Mouse (Mus musculus): ENCODE measurements at regions not wholly inside any gene's neighbourhood (a gene's known extent, or its start where the extent isn't known, plus 50 kb on each side); places are given as distances from the start of the nearest gene placed in this dataset.

DNA sequence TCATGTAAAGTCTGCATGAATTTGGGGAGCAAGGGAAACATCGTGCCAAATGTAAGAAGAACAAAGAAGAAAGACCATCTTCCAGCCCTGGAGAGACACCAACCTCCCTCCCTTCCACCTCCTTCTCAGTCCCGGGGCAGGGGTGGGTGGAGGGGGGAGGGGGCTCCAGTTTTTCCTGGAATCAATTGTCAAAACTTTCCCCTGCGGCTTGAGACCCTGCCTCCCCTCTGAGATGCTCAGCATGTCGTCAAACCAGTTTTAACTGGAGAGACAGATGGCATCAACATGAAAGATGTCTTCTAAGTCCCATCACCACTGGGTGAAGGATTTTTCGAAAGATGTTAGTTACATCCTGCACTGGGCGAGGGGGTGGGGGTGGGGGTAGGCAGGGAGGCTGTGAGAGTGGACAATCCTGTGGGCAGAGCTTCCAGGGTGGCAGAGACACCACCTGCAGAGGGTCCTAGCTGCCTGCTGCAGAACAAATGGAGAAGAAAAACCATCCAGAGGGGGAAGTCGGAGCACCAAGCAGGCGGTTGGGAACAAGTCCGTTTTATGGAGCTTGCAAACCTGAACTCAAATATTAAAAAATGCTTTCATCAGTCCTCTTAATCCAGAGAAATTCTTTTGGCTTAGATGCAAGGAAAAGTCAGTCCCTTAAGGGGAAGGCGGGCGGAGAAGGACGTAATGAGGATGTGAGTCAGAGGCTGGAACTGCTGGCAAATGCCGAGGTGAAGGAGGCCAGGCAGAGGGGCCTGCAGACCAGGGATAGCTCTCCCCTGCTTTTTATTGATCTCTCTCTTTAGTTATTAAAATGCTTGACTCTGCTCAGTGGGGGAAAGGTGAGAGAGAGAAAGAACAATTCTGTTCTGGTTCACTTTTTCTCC lies 157.6 kb downstream of the Gas1 start:
- Histone ChIP-seq H3K27ac (ENCODE audit: low read depth, low read length) (0 out of 2 replicates have a peak overlapping the region, but pooled peaks have one; percentile 26), H3K4me3 (ENCODE audit: low read depth, low read length) (no peak overlapping the region), H3K27me3 (ENCODE audit: insufficient read depth, low read length) (no peaks in the 10 kb centered on the region), H3K4me2 (ENCODE audit: low read depth, low read length, poor library complexity, severe bottlenecking) (no peak overlapping the region), H3K36me3 (ENCODE audit: insufficient read depth, low read length) (no peaks in the 10 kb centered on the region), H3K9ac (replicated peaks; ENCODE audit: low read length, poor library complexity, severe bottlenecking) (no peak overlapping the region), H3K4me1 (ENCODE audit: insufficient read depth, low read length) (no peaks in the 10 kb centered on the region), H3K9me3 (ENCODE audit: low read length) (no peaks in the 10 kb centered on the region)
- TF ChIP-seq CTCF (IDR thresholded peaks at IDR 0.05): no peak
- 24% methylated on average over 13 of the region's 13 CpGs for WGBS
- ATAC-seq (ENCODE audit: low FRiP score) (no peak), DNase-seq (ENCODE audit: low spot score) (no peak)

DNA sequence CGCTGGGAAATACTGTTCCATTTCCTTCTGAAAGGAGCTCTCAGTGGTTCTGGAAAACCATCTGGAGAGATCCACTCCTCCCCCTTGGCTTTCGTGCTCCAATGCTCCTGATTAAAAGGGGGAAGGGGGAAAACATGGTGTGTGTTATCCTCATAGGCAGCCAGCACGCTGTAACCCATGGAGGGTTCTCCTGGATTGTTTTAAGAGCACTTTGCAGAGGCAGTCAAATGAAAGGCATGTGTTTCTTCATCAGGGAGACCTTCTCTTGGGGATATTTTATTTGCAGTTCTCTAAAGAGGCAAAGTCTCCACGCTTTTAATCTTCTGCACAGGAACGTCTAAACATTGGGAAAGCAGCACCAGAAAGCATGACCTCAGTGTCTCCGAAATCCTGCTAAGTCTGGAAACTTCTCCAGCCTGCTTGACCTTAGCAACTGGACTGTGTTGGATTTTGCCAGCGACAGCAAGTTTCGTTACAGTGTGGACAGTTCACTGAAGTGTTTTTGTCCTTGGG lies 161.3 kb downstream of the Gas1 start:
- H3K36me3 ChIP-seq (ENCODE audit: insufficient read depth, low read length): no peaks in the 10 kb centered on the region
- H3K9ac ChIP-seq (replicated peaks; ENCODE audit: low read length, poor library complexity, severe bottlenecking): no peak overlapping the region
- DNase-seq (ENCODE audit: low spot score) (peak; percentile 8), ATAC-seq (ENCODE audit: low FRiP score) (no peak)
- H3K27me3 ChIP-seq (ENCODE audit: insufficient read depth, low read length): no peaks in the 10 kb centered on the region
- H3K4me1 ChIP-seq (ENCODE audit: insufficient read depth, low read length): no peaks in the 10 kb centered on the region
- 66% methylated on average over 8 of the region's 8 CpGs for WGBS
- no peaks in the 10 kb centered on the region for H3K9me3 ChIP-seq (ENCODE audit: low read length)
- H3K4me2 ChIP-seq (ENCODE audit: low read depth, low read length, poor library complexity, severe bottlenecking): no peak overlapping the region
- TF ChIP-seq CTCF (IDR thresholded peaks at IDR 0.05): no peak
- H3K27ac ChIP-seq (ENCODE audit: low read depth, low read length): no peak overlapping the region
- no peak overlapping the region for H3K4me3 ChIP-seq (ENCODE audit: low read depth, low read length)

DNA sequence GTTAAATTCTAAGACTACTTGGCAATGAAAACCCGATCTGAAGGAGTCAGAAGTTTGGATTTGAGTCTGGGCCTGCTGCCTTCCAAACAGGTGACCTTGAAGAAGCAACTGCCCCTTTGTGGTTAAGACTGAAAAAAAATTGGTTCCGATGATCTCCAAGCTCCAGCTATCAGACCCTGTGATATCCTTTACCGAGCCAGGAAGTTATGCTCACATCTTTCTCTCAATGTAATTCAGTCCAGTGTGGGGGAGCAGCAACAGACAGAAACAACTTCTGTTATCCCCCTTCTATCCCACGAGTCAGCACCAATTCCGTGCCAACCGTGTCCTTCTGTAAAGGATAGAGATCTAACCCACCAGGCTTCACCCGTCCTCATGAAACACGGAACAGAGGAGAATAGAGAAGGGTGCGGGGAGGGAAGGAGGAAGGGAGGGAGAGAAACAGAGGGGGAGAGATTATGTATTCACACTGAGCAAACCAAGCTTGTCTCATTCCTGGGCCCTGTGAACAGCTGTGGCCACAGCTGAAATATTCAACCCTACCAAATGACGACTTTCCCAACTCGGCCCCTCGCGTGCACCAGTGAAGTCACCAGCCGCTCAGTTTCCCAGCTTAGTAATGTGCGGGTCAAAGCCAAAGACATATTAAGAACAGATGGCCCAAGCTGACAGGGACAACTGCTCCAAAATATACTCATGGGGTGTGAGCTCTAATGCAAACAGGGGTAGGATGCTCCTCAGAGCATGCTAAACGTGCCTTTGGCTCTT lies 164.9 kb downstream of the Gas1 start:
- ATAC-seq (ENCODE audit: low FRiP score) (no peak), DNase-seq (ENCODE audit: low spot score) (peak; percentile 58)
- no peak overlapping the region for H3K4me2 ChIP-seq (ENCODE audit: low read depth, low read length, poor library complexity, severe bottlenecking)
- WGBS: 75% methylated on average over 16 of the region's 16 CpGs
- no peak overlapping the region for H3K4me3 ChIP-seq (ENCODE audit: low read depth, low read length)
- no peak overlapping the region for H3K27ac ChIP-seq (ENCODE audit: low read depth, low read length)
- H3K9ac ChIP-seq (replicated peaks; ENCODE audit: low read length, poor library complexity, severe bottlenecking): no peak overlapping the region
- no peaks in the 10 kb centered on the region for H3K27me3 ChIP-seq (ENCODE audit: insufficient read depth, low read length)
- H3K4me1 ChIP-seq (ENCODE audit: insufficient read depth, low read length): no peaks in the 10 kb centered on the region
- H3K9me3 ChIP-seq (ENCODE audit: low read length): no peaks in the 10 kb centered on the region
- no peak for TF ChIP-seq CTCF (IDR thresholded peaks at IDR 0.05)
- no peaks in the 10 kb centered on the region for H3K36me3 ChIP-seq (ENCODE audit: insufficient read depth, low read length)

DNA sequence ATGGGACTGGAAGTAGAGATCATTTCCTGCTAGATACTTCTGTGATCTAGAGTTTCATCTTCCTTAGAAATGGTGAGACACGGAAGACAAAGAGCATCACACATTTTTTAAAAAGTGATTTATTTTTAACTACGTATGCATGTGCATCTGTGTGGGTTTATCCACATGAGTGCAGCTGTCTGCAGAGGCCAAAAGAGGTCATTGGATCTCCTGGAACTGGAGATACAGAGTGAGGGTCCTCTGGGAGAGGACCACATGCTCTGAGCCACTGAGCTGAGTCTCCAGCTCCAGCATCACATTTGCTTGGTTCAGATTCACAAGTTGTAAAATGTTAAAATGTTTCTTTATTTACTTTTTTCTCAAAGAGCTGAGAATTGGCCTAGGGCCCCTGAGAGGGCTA lies 166.1 kb downstream of the Gas1 start:
- no peak overlapping the region for H3K9ac ChIP-seq (replicated peaks; ENCODE audit: low read length, poor library complexity, severe bottlenecking)
- no peak for ATAC-seq (ENCODE audit: low FRiP score)
- H3K4me1 ChIP-seq (ENCODE audit: insufficient read depth, low read length): no peaks in the 10 kb centered on the region
- H3K27ac ChIP-seq (ENCODE audit: low read depth, low read length): no peak overlapping the region
- H3K27me3 ChIP-seq (ENCODE audit: insufficient read depth, low read length): no peaks in the 10 kb centered on the region
- DNase-seq (ENCODE audit: low spot score): no peak
- no peak overlapping the region for H3K4me2 ChIP-seq (ENCODE audit: low read depth, low read length, poor library complexity, severe bottlenecking)
- WGBS: 88% methylated on average over 2 of the region's 2 CpGs
- no peaks in the 10 kb centered on the region for H3K36me3 ChIP-seq (ENCODE audit: insufficient read depth, low read length)
- TF ChIP-seq CTCF (IDR thresholded peaks at IDR 0.05): no peak
- H3K4me3 ChIP-seq (ENCODE audit: low read depth, low read length): no peak overlapping the region
- no peaks in the 10 kb centered on the region for H3K9me3 ChIP-seq (ENCODE audit: low read length)

DNA sequence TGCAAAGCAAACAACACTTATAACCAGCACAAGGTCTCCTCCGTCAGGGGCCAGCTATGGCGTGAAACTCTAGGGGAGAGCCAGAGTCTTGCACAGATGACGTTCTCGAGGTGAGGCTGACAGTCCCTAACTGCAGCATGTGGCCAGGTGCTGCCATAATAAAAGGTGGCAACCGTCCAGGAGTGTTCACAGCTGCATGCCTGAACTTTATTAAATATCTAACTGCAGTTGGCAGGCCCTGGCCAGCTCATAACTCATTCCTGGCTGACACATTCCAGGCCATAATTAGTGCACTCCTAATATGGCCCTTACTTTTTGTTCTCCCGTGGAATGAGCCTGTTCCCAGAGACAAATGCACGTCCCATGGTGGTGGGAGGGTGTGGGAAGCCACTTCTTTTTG lies 169.6 kb downstream of the Gas1 start:
- H3K36me3 ChIP-seq (ENCODE audit: insufficient read depth, low read length): no peaks in the 10 kb centered on the region
- no peak overlapping the region for H3K4me2 ChIP-seq (ENCODE audit: low read depth, low read length, poor library complexity, severe bottlenecking)
- no peak overlapping the region for H3K9ac ChIP-seq (replicated peaks; ENCODE audit: low read length, poor library complexity, severe bottlenecking)
- no peaks in the 10 kb centered on the region for H3K27me3 ChIP-seq (ENCODE audit: insufficient read depth, low read length)
- no peak for ATAC-seq (ENCODE audit: low FRiP score)
- DNase-seq (ENCODE audit: low spot score): no peak
- H3K4me1 ChIP-seq (ENCODE audit: insufficient read depth, low read length): no peaks in the 10 kb centered on the region
- TF ChIP-seq CTCF (IDR thresholded peaks at IDR 0.05): no peak
- H3K4me3 ChIP-seq (ENCODE audit: low read depth, low read length): no peak overlapping the region
- H3K27ac ChIP-seq (ENCODE audit: low read depth, low read length): no peak overlapping the region
- no peaks in the 10 kb centered on the region for H3K9me3 ChIP-seq (ENCODE audit: low read length)
- WGBS: 71% methylated on average over 7 of the region's 7 CpGs

DNA sequence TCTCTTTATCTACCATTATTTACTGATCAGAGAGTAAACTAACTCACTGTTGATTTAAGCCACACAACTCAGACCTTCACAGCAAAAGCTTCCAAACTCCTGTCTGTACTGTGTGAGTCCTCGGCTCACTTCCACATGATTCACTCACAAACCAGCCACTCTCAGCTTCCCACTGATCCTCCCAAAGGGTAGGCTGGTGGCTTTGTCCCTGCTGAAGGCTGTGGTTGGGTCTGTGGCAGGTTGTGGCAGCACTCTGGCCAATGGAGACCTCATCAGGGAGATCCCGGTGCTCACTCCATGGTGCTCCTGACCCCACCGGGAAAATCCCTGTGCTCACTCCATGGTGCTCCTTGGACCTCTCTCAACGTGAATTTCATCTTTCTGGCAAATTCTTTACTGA lies 170.1 kb downstream of the Gas1 start:
- no peaks in the 10 kb centered on the region for H3K36me3 ChIP-seq (ENCODE audit: insufficient read depth, low read length)
- no peak overlapping the region for H3K27ac ChIP-seq (ENCODE audit: low read depth, low read length)
- H3K9me3 ChIP-seq (ENCODE audit: low read length): no peaks in the 10 kb centered on the region
- H3K4me1 ChIP-seq (ENCODE audit: insufficient read depth, low read length): no peaks in the 10 kb centered on the region
- H3K9ac ChIP-seq (replicated peaks; ENCODE audit: low read length, poor library complexity, severe bottlenecking): no peak overlapping the region
- DNase-seq (ENCODE audit: low spot score) (no peak), ATAC-seq (ENCODE audit: low FRiP score) (no peak)
- WGBS: 85% methylated on average over 4 of the region's 4 CpGs
- no peaks in the 10 kb centered on the region for H3K27me3 ChIP-seq (ENCODE audit: insufficient read depth, low read length)
- no peak overlapping the region for H3K4me2 ChIP-seq (ENCODE audit: low read depth, low read length, poor library complexity, severe bottlenecking)
- TF ChIP-seq CTCF (IDR thresholded peaks at IDR 0.05): no peak
- no peak overlapping the region for H3K4me3 ChIP-seq (ENCODE audit: low read depth, low read length)
